Mouse (Mus musculus) neutrophil, adult 5-6 weeks (primary cell): Measurements from ENCODE around the gene Edrf1. TPM values are rescaled to one million over a fixed set of nuclear protein-coding genes. Genes with fewer than 3 reads are reported as not detected.

Source experiments
- ATAC-seq: fragments of 151-379, 151-347 bp; 2 replicates; pipeline ENCODE4 v1.8.0; 2017; ENCODE audit warnings: mild to moderate bottlenecking, moderate TSS enrichment; ENCODE audit not compliant: insufficient number of reproducible peaks, poor library complexity, low FRiP score, severe bottlenecking; ENCODE audit errors: extremely low read depth
- total RNA-seq: library from RNA; stranded (forward); fragments of 200-1000 nt; gene quantifications from 2 replicates; pipeline ENCODE4 v1.2.3, GENCODE M21; 2017

Gene Edrf1
- total RNA-seq: 58.2 and 71.7 TPM in 2 replicates

DNA sequence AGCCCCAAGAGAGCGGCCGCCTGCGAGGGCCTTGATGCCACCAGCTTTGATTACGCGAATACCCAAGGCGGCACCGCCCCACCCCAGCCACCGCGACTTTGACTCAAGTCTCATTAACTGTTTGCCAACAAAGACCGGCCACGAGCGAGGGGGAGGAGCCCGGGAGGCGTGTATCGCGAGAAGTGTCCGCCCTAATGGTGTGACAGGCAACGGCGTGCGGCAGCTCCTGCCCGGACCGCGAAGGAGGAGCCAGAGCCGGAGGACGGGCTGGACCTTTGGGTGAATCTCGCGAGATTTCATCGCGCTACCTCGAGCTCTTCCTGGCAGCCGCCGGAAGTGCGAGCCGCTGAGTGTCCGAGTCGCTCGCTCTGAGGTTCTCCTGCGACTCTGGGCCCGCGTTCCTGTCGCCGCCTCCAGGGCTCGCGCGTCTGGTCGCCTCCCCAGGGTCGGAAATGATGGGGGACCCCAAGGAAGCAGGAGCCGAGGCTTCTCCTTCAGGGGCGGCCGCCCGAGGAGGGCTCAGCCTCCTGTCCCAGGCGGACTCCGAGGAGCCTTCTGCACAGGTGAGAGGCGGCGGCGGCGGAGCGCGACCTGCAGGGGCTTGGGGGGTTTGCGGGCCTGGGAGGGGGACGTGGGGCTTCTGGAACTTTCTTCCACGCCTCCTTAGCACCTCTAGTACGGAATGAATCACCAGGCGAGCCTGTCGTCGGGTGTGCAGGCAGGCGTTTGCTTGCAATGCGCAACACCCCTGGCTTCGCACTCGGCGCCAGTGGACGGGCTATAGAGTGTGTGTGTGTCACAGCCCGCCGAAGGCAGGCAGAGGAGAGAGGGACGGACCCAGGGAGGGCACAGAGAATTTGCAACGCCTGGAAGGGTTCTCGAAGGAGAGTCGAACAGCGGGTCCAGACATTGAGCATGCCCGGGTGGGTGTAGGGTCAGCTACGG, at the start of gene Edrf1:
Gene Edrf1, plus strand, starts transcription at position 183 of the 945 bp plus-strand sequence.
- peak; percentile 93 for ATAC-seq

DNA sequence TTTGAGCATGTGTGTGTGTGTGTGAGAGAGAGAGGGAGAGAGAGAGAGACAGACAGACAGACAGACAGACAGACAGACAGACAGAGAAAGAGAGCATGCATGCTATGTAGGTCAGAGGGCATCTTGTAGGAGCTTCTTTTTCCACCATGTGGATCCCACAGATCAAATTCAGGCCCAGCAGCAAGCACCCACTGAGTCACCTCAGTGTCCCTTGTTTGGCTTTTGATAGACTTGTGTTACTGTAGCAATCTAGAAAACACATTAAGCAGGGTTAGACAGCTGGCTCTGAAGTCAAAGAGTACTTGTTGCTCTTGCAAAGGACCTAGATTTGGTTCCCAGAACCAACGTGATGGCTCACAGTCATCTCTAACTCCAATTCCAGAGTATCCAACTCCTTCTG, 45.6 kb upstream of the Edrf1 start:
- no peak for ATAC-seq

DNA sequence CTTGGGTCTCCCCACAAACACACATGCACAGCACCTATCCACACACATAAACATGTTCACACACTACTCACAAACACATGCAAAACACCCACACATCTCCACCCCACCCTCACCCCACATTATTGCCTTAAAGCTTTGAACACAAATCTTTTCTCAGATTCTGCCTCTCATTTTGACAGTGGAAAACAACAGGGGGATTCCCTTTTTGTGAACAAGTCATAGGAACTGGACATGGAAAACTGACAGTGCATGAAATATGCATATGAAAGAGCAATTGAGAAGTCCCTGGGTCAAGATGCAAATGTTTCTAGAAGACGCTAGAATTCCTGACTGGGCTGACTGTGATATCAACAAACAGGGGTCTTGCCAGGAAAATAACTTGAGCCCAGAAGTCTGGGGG, 36.8 kb upstream of the Edrf1 start:
- ATAC-seq: no peak

DNA sequence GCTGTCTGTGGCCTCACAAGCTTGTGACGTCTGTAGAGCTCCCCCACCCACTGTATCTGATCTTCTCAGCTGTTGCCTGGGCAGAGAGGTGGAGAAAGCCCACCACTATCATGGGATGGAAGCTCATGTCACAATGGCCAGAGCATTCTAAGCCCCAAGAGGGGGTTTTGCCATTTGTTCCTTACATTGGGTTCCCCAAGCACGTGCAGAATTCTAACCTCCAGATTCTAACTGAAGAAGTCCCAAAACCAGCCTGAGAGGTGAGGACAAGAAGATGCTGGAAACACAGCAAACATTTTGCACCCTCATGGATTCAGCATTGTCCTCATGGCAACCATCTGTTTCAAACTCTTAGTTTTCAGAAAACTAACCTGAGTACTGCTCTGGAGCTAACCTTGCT, 35.3 kb upstream of the Edrf1 start, which contains the start of gene Tex36:
Gene Tex36, minus strand, starts transcription at position 101 of the 400 bp plus-strand sequence.
- no peak for ATAC-seq

DNA sequence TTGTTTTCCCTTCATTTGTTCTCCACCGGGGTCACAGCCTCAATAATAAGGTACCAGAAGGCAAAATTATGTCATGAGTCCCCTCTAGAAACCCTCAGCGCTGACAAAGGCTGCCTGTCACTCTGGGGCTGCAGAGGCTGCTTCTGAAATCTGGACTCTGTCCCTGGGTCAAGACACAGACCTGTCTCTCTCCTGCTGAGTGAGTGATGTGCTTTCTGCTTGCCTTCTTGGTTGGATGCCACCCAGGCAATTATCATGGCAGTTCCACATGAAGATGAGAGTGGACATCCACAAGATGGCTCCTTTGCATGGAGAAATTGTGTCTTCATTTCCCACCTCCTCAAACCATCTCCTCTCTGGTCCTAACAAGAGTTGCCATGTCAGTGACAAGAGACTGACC, 34.2 kb upstream of the Edrf1 start:
- no peak for ATAC-seq

DNA sequence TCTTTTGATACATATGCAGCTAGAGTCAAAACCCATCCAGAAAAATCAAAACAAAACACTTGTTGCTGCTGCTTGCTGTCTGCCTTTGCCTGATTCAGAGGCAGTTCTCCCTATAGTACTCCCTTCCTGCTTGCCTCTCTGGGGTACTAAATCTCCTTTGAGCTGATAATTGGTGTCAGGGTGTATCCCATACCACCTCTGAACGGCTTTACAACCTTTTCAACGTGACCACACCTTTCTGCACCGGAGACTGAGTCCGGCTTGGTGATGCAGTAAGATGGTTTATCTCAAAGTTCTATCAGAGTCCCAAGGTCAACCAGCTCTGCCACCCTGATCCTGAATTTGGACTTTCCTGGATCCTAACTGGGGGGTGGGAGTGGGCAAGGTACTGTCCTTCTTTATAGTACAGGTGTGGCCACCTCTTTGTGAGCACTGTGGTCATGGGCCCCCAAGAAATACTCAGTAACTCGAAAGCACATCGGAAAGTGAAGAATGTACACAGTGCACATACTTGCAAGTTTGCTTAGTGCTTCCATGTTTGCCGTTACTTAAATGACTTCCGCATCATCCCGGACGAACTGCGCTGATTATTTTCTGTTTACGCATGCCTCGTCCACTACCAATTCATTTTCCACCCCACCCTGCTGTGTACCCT, 32.8 kb upstream of the Edrf1 start:
- no peak for ATAC-seq

DNA sequence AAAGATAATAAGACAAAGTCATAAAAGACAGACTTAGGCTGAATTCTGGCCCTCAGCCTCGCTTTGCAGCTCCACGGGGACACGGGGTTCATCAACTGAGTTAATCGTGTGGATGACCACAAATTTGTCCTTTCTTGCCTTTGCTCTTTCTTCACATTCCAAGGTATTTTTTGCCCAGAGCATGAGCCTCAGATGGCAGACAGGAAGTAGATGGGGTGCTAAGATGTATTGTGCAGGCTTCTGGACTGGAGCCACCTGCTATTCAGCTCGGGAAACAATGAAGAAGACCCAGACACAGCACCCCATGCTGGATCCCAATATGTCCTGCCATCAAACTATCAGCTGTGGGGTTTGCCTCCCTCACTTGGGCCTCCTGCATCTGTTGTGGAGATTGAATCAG, 30.0 kb upstream of the Edrf1 start:
- ATAC-seq: no peak

DNA sequence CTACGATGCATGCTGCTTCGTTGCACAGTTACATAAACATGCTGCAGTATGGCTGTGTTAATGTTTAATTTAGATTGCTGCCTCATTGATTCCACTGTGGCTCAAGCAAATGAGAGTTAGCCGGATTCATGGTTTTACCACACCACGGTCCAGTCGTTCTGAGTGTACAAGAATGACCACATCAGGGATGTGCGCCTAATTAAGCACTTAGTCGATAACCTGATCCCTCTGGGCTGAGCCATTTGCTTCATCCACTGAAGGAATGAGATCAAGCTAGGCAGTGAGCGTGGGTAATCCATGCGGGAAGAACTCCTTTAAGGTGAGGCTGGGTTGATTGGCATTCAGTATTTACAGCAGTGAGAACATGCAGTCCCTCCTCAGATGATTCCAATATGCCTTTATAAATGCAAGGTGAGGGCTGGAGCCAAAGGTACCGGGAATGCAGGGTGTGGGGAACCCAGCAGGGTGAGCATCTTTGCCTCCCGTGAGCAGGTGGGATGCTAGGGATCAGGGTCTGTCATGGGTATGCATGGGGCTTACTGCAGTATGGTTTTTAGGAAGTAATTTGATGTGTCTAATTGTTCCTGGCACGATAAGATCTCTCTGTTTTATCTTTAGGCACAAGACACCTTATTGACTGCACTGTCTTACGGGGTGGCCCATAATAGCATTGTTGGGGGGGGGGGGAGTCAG, 29.3 kb upstream of the Edrf1 start:
- no peak for ATAC-seq

DNA sequence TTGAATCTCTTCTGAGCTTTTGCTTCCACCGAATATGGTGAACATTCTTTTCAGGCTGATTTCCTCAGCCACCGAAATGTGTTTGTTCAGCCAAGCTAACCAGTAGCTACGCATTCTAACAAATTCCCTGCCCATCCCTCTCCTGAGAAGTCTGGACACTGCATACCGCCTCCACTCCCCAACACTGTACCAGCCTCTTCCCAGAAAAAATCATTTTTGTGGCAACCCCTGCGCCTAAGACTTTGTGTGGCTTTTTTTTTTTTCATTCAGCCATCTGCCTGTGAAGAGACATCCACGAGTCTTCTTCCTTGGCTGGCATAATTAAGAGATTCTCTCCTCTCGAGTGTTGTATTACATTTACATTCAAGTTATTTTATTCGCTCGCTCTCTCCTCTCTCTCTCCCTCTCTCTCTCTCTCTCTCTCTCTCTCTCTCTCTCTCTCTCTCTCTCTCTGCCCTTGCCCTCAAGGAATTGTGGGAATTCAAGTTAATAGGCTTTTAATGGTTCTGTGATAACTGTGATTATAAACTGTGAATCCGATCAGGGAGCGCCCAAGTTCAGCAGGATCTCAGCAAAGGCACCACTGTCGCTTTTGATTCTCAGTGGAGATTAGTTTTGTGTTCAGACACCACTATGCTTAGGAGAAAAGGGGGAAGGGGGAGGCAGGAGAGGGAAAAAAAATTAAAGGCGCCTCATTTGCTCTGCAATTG, 28.6 kb upstream of the Edrf1 start:
- no peak for ATAC-seq

DNA sequence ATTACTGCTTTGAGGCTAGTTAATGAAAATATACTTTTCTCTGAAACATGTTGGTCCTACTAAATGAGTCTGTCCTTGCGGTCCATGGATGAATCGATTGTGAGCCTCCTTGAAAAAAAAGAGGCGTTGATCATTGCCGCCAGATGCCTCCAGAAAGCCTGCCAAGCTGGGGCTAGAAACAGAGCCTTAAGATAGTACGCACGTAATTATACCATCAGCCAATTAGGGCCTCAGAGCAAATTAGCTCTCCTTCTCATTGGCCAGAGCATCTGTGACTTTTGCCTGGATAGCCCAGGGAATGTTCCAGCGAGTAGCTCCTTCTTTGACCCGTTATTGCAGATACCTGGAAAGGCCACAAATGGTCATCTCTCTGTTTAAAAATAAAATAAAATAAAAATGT, 27.8 kb upstream of the Edrf1 start:
- no peak for ATAC-seq

DNA sequence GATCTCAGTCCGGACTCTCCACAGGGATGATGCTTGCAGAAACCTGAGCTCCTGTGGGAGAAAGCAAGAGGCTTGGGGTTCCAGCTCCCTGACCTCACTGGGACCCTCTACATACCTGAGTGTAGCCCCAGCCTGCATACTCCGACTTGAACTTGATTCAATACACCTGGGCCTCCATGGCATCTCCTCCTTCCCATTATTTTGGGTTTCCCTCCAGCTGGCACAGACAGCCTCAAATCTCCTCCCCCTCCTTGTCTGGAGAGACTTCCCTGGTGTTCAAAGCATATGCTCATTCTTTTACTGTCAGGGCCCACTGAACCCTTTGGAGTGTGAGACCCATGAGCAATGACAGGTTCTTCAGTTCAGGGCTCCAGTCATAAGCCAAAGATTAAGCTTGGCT, 24.4 kb upstream of the Edrf1 start:
- no peak for ATAC-seq

DNA sequence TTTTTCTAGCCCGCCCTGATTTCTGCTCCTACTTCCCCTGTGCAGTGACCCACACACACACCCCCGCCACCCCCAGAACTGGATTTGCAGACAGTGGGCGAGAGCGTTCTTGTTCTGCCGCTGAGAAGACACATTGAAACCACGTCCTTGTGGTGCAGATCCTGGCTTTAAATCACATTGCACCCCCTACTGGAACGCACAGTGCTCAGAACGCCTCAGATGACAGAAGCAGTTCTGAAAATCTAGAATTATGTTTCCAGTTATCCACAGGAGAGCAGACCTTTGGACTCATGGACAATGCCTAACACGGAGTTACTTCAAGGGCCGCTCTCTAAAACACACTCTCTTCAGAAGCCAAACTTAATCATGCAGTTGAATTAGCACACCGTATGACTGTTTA, 16.6 kb upstream of the Edrf1 start:
- ATAC-seq: no peak

DNA sequence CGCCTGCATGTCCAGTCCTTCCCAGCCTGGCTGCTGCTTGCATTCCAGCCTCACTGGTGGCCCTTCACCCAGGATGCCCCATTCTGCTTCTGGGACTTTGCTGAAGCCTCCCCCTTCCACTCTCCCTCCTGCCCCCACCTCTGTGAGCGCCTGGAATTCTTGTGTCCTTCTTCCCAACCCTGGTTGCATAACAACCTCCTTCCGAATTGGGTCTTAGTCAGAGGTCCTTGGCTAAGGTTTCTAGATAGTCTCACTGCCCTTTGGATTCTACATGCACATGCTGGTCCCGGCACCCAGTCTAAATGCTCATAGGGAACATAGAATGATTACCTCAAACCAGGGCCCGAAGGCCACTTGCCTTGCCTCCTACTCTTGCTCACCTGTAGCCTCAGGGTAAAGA, 14.1 kb upstream of the Edrf1 start:
- no peak for ATAC-seq

DNA sequence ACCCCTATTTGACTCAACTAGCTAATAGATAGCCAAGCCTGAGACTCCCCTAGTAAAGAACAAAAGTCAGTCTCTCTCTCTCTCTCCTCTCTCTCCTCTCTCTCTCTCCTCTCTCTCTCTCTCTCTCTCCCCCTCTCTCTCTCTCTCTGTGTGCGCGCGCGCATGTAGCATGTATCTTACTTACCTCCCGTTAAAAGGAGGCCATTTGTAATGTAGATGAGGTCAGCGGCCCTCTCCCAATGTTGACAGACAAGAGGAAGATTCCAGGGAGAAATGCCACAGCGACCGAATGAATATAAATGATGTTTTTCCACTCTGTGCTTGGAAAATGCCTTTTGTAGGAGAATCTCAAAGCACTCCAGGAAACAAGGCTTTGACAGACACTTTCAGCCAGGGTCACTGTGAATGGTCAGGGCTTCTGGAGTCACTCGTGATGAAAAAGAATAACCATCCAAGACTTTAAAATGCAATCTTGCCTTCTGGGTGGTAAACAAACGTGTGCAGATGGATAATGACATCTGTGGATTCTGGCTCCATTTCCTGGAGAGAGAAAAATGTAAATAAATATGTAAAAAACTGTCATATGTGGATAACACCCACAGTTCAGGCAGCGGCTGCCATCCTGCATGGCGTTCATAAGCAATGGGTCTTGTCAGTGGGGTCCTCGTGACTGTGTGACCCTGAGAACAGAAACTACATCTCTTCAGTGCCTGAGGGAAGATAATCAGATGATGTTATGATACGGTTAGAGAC, 10.0 kb upstream of the Edrf1 start:
- ATAC-seq: no peak

DNA sequence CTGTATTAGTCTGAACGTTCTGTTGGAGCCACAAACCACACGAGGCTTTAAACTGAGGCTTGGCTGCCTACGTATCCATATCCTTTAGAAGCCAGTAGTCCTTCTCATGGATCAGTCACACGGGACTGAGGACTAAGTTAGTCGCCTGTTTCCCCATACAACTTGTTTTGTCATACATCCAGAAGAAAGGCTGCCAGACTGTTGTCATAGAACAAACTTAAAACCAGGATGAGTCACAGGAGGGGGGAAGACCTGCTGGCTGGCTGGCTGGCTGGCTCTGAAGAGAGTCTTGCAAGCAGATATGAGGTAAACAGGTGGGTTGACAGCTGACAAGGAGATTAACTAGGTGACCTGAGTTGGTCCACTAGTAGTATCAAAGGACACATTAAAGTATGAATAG, 6.5 kb upstream of the Edrf1 start:
- no peak for ATAC-seq

DNA sequence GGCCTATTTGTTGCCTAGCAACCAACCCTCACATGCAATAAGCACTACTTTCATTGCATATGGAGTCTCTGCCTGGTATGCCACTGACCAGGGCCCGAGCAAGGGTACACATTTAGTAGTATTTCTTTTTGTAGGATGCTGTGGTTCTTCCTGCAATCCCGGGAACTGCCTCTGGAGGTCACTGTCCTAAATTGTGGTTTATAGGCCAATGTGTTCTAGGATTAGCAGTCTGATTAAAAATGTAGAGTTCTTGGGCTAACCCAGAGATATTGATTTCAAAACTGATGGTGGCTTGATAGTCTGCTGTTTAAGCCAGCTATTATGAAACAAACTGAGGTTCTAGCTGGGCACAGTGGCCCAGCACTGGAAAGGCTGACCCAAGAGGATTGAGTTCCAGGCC, 4.9 kb upstream of the Edrf1 start:
- peak; percentile 18; the same call in 1 of the 2 replicates for ATAC-seq

DNA sequence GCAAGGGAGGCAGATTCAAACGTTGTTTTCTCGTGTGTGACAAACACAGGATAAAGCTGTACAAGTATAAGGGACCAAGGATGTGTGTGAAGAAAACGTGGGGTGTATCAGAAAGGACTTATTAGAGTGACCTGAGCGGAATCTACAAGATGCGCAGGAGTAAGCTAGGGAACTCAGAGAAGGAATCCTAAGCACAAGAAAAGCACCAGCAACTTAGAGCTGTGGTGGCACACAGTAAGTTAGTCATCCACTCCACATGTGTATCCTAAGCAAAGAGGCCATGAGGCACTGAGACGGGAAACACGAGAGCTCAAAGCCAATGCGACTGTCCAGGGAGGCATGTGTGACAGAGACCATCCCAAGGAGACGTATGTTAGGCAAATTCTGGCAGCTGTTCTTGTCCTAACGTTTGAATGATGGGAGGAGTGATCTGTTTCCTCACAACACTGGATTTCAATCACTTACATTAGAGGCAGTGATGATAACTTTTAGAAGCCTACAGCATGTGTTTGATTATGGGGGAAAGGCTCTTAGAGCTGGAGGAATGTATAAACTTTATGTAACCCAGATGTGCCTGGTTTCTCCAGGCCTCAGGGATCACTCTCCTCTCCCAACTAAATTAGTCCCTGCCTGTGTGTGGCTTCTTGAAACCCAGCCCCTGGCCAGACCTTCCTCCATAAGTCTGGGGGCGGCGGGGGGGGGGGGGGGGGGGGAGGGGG, 2.3 kb upstream of the Edrf1 start:
- ATAC-seq: no peak
